In genomic region chr6:87733131-87733930, GRCm38 (mm10) we compare ENCODE assay signal across 7 mouse cellular contexts. TPM values are rescaled to one million over a fixed set of nuclear protein-coding genes. Genes with fewer than 3 reads are reported as not detected.
A peak's percentile ranks its signal among the peaks of the same experiment; 100 is the strongest.
DNase-seq lines count a peak whose midpoint lies in the region; ATAC-seq and TF ChIP-seq lines count a peak whose summit lies in the region.

No protein-coding gene starts in this region.

- no peak for DNase-seq in embryonic facial prominence, embryonic 10.5 days (ENCODE audit: low spot score)
- peak; percentile 54 for DNase-seq in hindbrain, postnatal 0 days (ENCODE audit: low spot score)
- DNase-seq in liver, postnatal 0 days, result no peak
- DNase-seq in right cerebral cortex, postnatal 36 days (ENCODE audit: low spot score in 2 of 2), result no peak
- DNase-seq in frontal cortex, postnatal 14 days (ENCODE audit: low spot score in 2 of 2), result no peak

- peak overlapping the region; percentile 74 for H3K4me3 ChIP-seq in embryonic facial prominence, embryonic 10.5 days
- peak overlapping the region; percentile 46 for H3K4me3 ChIP-seq in forebrain, embryonic 16.5 days (replicated peaks; ENCODE audit: low read length)
- H3K4me3 ChIP-seq in hindbrain, postnatal 0 days (ENCODE audit: low read length), result peak overlapping the region; percentile 67
- H3K4me3 ChIP-seq in liver, postnatal 0 days (ENCODE audit: low read depth, low read length), result no peak overlapping the region
- peak overlapping the region; percentile 63 for H3K4me3 ChIP-seq in stomach, embryonic 16.5 days (replicated peaks; ENCODE audit: low read length)

- H3K4me2 ChIP-seq in forebrain, embryonic 16.5 days (ENCODE audit: low read length), result peak overlapping the region; percentile 65
- peak overlapping the region; percentile 92 for H3K4me2 ChIP-seq in hindbrain, postnatal 0 days (ENCODE audit: low read depth, low read length)
- H3K4me2 ChIP-seq in liver, postnatal 0 days (ENCODE audit: low read depth, low read length), result peak overlapping the region; percentile 76
- H3K4me2 ChIP-seq in stomach, embryonic 16.5 days (ENCODE audit: low read depth, low read length), result peak overlapping the region; percentile 90

- ATAC-seq in forebrain, embryonic 16.5 days, result no peak
- ATAC-seq in hindbrain, postnatal 0 days, result no peak
- peak; percentile 29; the same call in 1 of the 2 replicates for ATAC-seq in liver, postnatal 0 days
- peak; percentile 52; the same call in 1 of the 2 replicates for ATAC-seq in stomach, embryonic 16.5 days (ENCODE audit: insufficient read depth, low FRiP score)

- no peak for TF ChIP-seq EP300 in liver, postnatal 0 days (IDR thresholded peaks at IDR 0.05; ENCODE audit: low read depth)

- H3K4me1 ChIP-seq in embryonic facial prominence, embryonic 10.5 days, result peaks cover 54% of the 10 kb centered on the region
- peaks cover 26% of the 10 kb centered on the region for H3K4me1 ChIP-seq in forebrain, embryonic 16.5 days (replicated peaks; ENCODE audit: control insufficient read depth, insufficient read depth, low read length)
- peaks cover 9% of the 10 kb centered on the region; the same call in 1 of the 2 replicates for H3K4me1 ChIP-seq in hindbrain, postnatal 0 days (ENCODE audit: insufficient read depth, low read length)
- H3K4me1 ChIP-seq in liver, postnatal 0 days (ENCODE audit: insufficient read depth), result peaks cover 25% of the 10 kb centered on the region
- peaks cover 21% of the 10 kb centered on the region for H3K4me1 ChIP-seq in stomach, embryonic 16.5 days (ENCODE audit: control insufficient read depth, insufficient read depth, low read length)

- H3K9ac ChIP-seq in forebrain, embryonic 16.5 days (replicated peaks; ENCODE audit: low read depth, low read length), result no peak overlapping the region
- peak overlapping the region; percentile 52; the same call in 1 of the 2 replicates for H3K9ac ChIP-seq in hindbrain, postnatal 0 days (replicated peaks; ENCODE audit: low read length)
- H3K9ac ChIP-seq in liver, postnatal 0 days (replicated peaks), result no peak overlapping the region
- H3K9ac ChIP-seq in stomach, embryonic 16.5 days (ENCODE audit: low read length), result no peak overlapping the region

- H3K27me3 ChIP-seq in embryonic facial prominence, embryonic 10.5 days (replicated peaks; ENCODE audit: low read depth, poor library complexity, severe bottlenecking), result peaks cover 91% of the 10 kb centered on the region
- peaks cover 52% of the 10 kb centered on the region for H3K27me3 ChIP-seq in forebrain, embryonic 16.5 days (replicated peaks; ENCODE audit: control insufficient read depth, insufficient read depth, low read length)
- H3K27me3 ChIP-seq in hindbrain, postnatal 0 days (ENCODE audit: insufficient read depth, low read length), result no peaks in the 10 kb centered on the region
- H3K27me3 ChIP-seq in liver, postnatal 0 days (ENCODE audit: insufficient read depth, low read length), result peaks cover 47% of the 10 kb centered on the region
- H3K27me3 ChIP-seq in stomach, embryonic 16.5 days (ENCODE audit: control insufficient read depth, insufficient read depth, low read length), result peaks cover 44% of the 10 kb centered on the region

- no peaks in the 10 kb centered on the region for H3K9me3 ChIP-seq in embryonic facial prominence, embryonic 10.5 days
- no peaks in the 10 kb centered on the region for H3K9me3 ChIP-seq in forebrain, embryonic 16.5 days (ENCODE audit: control insufficient read depth, low read length)
- no peaks in the 10 kb centered on the region for H3K9me3 ChIP-seq in hindbrain, postnatal 0 days (ENCODE audit: low read length)
- H3K9me3 ChIP-seq in liver, postnatal 0 days (ENCODE audit: low read length), result no peaks in the 10 kb centered on the region
- H3K9me3 ChIP-seq in stomach, embryonic 16.5 days (replicated peaks; ENCODE audit: control insufficient read depth, low read length), result no peaks in the 10 kb centered on the region

- H3K27ac ChIP-seq in embryonic facial prominence, embryonic 10.5 days (replicated peaks), result no peak overlapping the region
- no peak overlapping the region for H3K27ac ChIP-seq in forebrain, embryonic 16.5 days (ENCODE audit: low read length)
- H3K27ac ChIP-seq in hindbrain, postnatal 0 days, result peak overlapping the region; percentile 27; the same call in 1 of the 2 replicates
- peak overlapping the region; percentile 29; the same call in 1 of the 2 replicates for H3K27ac ChIP-seq in liver, postnatal 0 days (ENCODE audit: low read depth)
- H3K27ac ChIP-seq in stomach, embryonic 16.5 days (ENCODE audit: low read length), result peak overlapping the region; percentile 68

- no peak for TF ChIP-seq CTCF in hindbrain, postnatal 0 days (IDR thresholded peaks at IDR 0.05; ENCODE audit: low read depth)
- TF ChIP-seq CTCF in liver, postnatal 0 days (IDR thresholded peaks at IDR 0.05; ENCODE audit: low read depth), result no peak

- no peaks in the 10 kb centered on the region for H3K36me3 ChIP-seq in embryonic facial prominence, embryonic 10.5 days (replicated peaks)
- no peaks in the 10 kb centered on the region for H3K36me3 ChIP-seq in forebrain, embryonic 16.5 days (ENCODE audit: control insufficient read depth, insufficient read depth)
- no peaks in the 10 kb centered on the region for H3K36me3 ChIP-seq in hindbrain, postnatal 0 days (ENCODE audit: insufficient read depth, low read length)
- H3K36me3 ChIP-seq in liver, postnatal 0 days (replicated peaks; ENCODE audit: insufficient read depth, low read length), result no peaks in the 10 kb centered on the region
- H3K36me3 ChIP-seq in stomach, embryonic 16.5 days (ENCODE audit: control insufficient read depth, insufficient read depth, low read length), result no peaks in the 10 kb centered on the region

- 27% methylated on average over 14 of the region's 14 CpGs for WGBS in embryonic facial prominence, embryonic 10.5 days
- 29% methylated on average over 14 of the region's 14 CpGs for WGBS in forebrain, embryonic 16.5 days
- WGBS in hindbrain, postnatal 0 days, result 24% methylated on average over 14 of the region's 14 CpGs
- 33% methylated on average over 14 of the region's 14 CpGs for WGBS in liver, postnatal 0 days (ENCODE audit: insufficient replicate concordance)
- 32% methylated on average over 14 of the region's 14 CpGs for WGBS in stomach, embryonic 16.5 days

RNA-seq across cellular contexts. Expression of gene Efcc1, which starts 2.7 kb away (rescaled TPM):
- 0.61 and 1.4 TPM in 2 replicates for polyA plus RNA-seq in embryonic facial prominence, embryonic 10.5 days (2016; fragmentation: Nextera tagmentation; extraction: Ambion mirVana)
- 1.8 and 2.3 TPM in 2 replicates for polyA plus RNA-seq in forebrain, embryonic 16.5 days (2015; fragmentation: Nextera tagmentation; extraction: Ambion mirVana)
- 5.4 and 22.0 TPM in 2 replicates for total RNA-seq in hindbrain, postnatal 0 days (2014; rRNA removed)
- 8.3 TPM in 2 replicates for polyA plus RNA-seq in hindbrain, postnatal 0 days (2015; fragmentation: Nextera tagmentation; extraction: Ambion mirVana)
- 0.39 and 0.42 TPM in 2 replicates for polyA plus RNA-seq in liver, postnatal 0 days (2015; fragmentation: Nextera tagmentation; extraction: Ambion mirVana)
- polyA plus RNA-seq in stomach, embryonic 16.5 days (2015; fragmentation: Nextera tagmentation; extraction: Ambion mirVana), result 0.90 and 1.3 TPM in 2 replicates

RNA-seq across cellular contexts. Expression of gene Gp9, which starts 44.5 kb away (rescaled TPM):
- 2.6 TPM in 2 replicates for polyA plus RNA-seq in embryonic facial prominence, embryonic 10.5 days (2016; fragmentation: Nextera tagmentation; extraction: Ambion mirVana)
- polyA plus RNA-seq in forebrain, embryonic 16.5 days (2015; fragmentation: Nextera tagmentation; extraction: Ambion mirVana), result 0.24 and 0.39 TPM in 2 replicates
- 0.32 TPM in 1 of 2 replicates, not detected in the other for total RNA-seq in hindbrain, postnatal 0 days (2014; rRNA removed)
- polyA plus RNA-seq in hindbrain, postnatal 0 days (2015; fragmentation: Nextera tagmentation; extraction: Ambion mirVana), result 0.20 and 0.34 TPM in 2 replicates
- polyA plus RNA-seq in liver, postnatal 0 days (2015; fragmentation: Nextera tagmentation; extraction: Ambion mirVana), result 36.5 and 38.0 TPM in 2 replicates
- polyA plus RNA-seq in stomach, embryonic 16.5 days (2015; fragmentation: Nextera tagmentation; extraction: Ambion mirVana), result 1.2 and 1.4 TPM in 2 replicates

Comparison
In these comparisons a context has a peak if more than half of its experiments do, and no peak if none do; other contexts are left out.
1. H3K27ac ChIP-seq: peak in hindbrain, postnatal 0 days (single experiment), liver, postnatal 0 days (single experiment) and stomach, embryonic 16.5 days (single experiment); none in embryonic facial prominence, embryonic 10.5 days (single experiment) and forebrain, embryonic 16.5 days (single experiment).
2. ATAC-seq: peak in liver, postnatal 0 days (single experiment) and stomach, embryonic 16.5 days (single experiment); none in forebrain, embryonic 16.5 days (single experiment) and hindbrain, postnatal 0 days (single experiment).
3. RNA of gene Gp9, which starts 44.5 kb away (polyA plus RNA-seq): 36.5 to 38.0 TPM in liver, postnatal 0 days; 2.6 TPM in embryonic facial prominence, embryonic 10.5 days, 1.2 to 1.4 TPM in stomach, embryonic 16.5 days, 0.20 to 0.34 TPM in hindbrain, postnatal 0 days and 0.24 to 0.39 TPM in forebrain, embryonic 16.5 days; every median in the first group is over 10 times any median in the second.
4. Peak in every context shown above with its lines, with median percentiles within 50 percentile points of each other: H3K4me2 ChIP-seq.